Mouse (Mus musculus): ENCODE measurements around the gene C9orf72. TPM values are rescaled to one million over a fixed set of nuclear protein-coding genes. Genes with fewer than 3 reads are reported as not detected.

Gene C9orf72
- polyA plus RNA-seq, 1 experiment: 13.1 TPM

- Histone ChIP-seq H3K79me2 (ENCODE audit: control insufficient read depth, insufficient read depth) (no peaks in the 10 kb centered on the region), H3K4me3 (peak overlapping the region; percentile 26), H3K36me3 (ENCODE audit: control insufficient read depth, insufficient read depth) (no peaks in the 10 kb centered on the region), H3K27me3 (ENCODE audit: control insufficient read depth, insufficient read depth, insufficient read length) (no peaks in the 10 kb centered on the region), H3ac (ENCODE audit: control insufficient read depth, insufficient read length) (no peak overlapping the region), H3K4me2 (ENCODE audit: low read depth) (no peak overlapping the region)
- TF ChIP-seq MYOD1 (IDR thresholded peaks at IDR 0.05; ENCODE audit: control insufficient read depth in 1 of 3, insufficient read length in 2 of 3, low read depth in 2 of 3) (no peak), SRF (IDR thresholded peaks at IDR 0.05; ENCODE audit: control insufficient read depth, insufficient read length, low read depth) (no peak), TCF12 (IDR thresholded peaks at IDR 0.05; ENCODE audit: insufficient read depth, poor library complexity, severe bottlenecking) (no peak), REST (IDR thresholded peaks at IDR 0.05; ENCODE audit: insufficient read depth, insufficient read length) (no peak), POLR2A (IDR thresholded peaks at IDR 0.05; ENCODE audit: insufficient read length, low read depth) (no peak), POLR2AphosphoS2 (IDR thresholded peaks at IDR 0.05; ENCODE audit: insufficient read length, low read depth) (no peak), E2F4 (IDR thresholded peaks at IDR 0.05; ENCODE audit: insufficient read depth) (no peak), USF1 (IDR thresholded peaks at IDR 0.05; ENCODE audit: low read depth) (no peak), MYOG (IDR thresholded peaks at IDR 0.05; ENCODE audit: control insufficient read depth in 1 of 3, insufficient read depth in 1 of 3, insufficient read length in 2 of 3, low read depth in 2 of 3) (no peak), CEBPB (IDR thresholded peaks at IDR 0.05; ENCODE audit: insufficient read depth, poor library complexity, severe bottlenecking) (no peak), TCF3 (IDR thresholded peaks at IDR 0.05; ENCODE audit: insufficient read length, low read depth) (no peak), MAX (IDR thresholded peaks at IDR 0.05; ENCODE audit: low read depth) (no peak)
These were observed 68.2 kb downstream of the C9orf72 start for GRCm38 (mm10) chr4:35157815-35158214.

GRCm38 (mm10) chr4:35156751-35157611 is 69.0 kb downstream of the C9orf72 start, which contains the start of gene Mob3b:
TSS of gene Mob3b (minus strand) at chr4:35157484.
- TF ChIP-seq USF1 (IDR thresholded peaks at IDR 0.05; ENCODE audit: low read depth) (no peak), E2F4 (IDR thresholded peaks at IDR 0.05; ENCODE audit: insufficient read depth) (no peak), SRF (IDR thresholded peaks at IDR 0.05; ENCODE audit: control insufficient read depth, insufficient read length, low read depth) (no peak), CEBPB (IDR thresholded peaks at IDR 0.05; ENCODE audit: insufficient read depth, poor library complexity, severe bottlenecking) (no peak), MAX (IDR thresholded peaks at IDR 0.05; ENCODE audit: low read depth) (no peak), TCF3 (IDR thresholded peaks at IDR 0.05; ENCODE audit: insufficient read length, low read depth) (no peak), POLR2A (IDR thresholded peaks at IDR 0.05; ENCODE audit: insufficient read length, low read depth) (no peak), REST (IDR thresholded peaks at IDR 0.05; ENCODE audit: insufficient read depth, insufficient read length) (no peak), POLR2AphosphoS2 (IDR thresholded peaks at IDR 0.05; ENCODE audit: insufficient read length, low read depth) (no peak), MYOD1 (IDR thresholded peaks at IDR 0.05; ENCODE audit: control insufficient read depth in 1 of 3, insufficient read length in 2 of 3, low read depth in 2 of 3) (no peak), MYOG (IDR thresholded peaks at IDR 0.05; ENCODE audit: control insufficient read depth in 1 of 3, insufficient read depth in 1 of 3, insufficient read length in 2 of 3, low read depth in 2 of 3) (no peak), TCF12 (IDR thresholded peaks at IDR 0.05; ENCODE audit: insufficient read depth, poor library complexity, severe bottlenecking) (no peak)
- Histone ChIP-seq H3K4me3 (peak within 1 kb of the TSS; percentile 26), H3K27me3 (ENCODE audit: control insufficient read depth, insufficient read depth, insufficient read length) (no peaks in the 10 kb centered on the region), H3K79me2 (ENCODE audit: control insufficient read depth, insufficient read depth) (no peaks in the 10 kb centered on the region), H3ac (ENCODE audit: control insufficient read depth, insufficient read length) (no peak within 1 kb of the TSS), H3K36me3 (ENCODE audit: control insufficient read depth, insufficient read depth) (no peaks in the 10 kb centered on the region), H3K4me2 (ENCODE audit: low read depth) (peak within 1 kb of the TSS; percentile 90)

- no peak for TF ChIP-seq CEBPB (IDR thresholded peaks at IDR 0.05; ENCODE audit: insufficient read depth, poor library complexity, severe bottlenecking)
- TF ChIP-seq TCF3 (IDR thresholded peaks at IDR 0.05; ENCODE audit: insufficient read length, low read depth): no peak
- Histone ChIP-seq H3K4me2 (ENCODE audit: low read depth) (peak overlapping the region; percentile 90), H3K27me3 (ENCODE audit: control insufficient read depth, insufficient read depth, insufficient read length) (no peaks in the 10 kb centered on the region), H3K4me3 (peak overlapping the region; percentile 26), H3K79me2 (ENCODE audit: control insufficient read depth, insufficient read depth) (no peaks in the 10 kb centered on the region), H3ac (ENCODE audit: control insufficient read depth, insufficient read length) (no peak overlapping the region), H3K36me3 (ENCODE audit: control insufficient read depth, insufficient read depth) (no peaks in the 10 kb centered on the region)
These were observed 69.8 kb downstream of the C9orf72 start for GRCm38 (mm10) chr4:35156149-35156611.

DNA sequence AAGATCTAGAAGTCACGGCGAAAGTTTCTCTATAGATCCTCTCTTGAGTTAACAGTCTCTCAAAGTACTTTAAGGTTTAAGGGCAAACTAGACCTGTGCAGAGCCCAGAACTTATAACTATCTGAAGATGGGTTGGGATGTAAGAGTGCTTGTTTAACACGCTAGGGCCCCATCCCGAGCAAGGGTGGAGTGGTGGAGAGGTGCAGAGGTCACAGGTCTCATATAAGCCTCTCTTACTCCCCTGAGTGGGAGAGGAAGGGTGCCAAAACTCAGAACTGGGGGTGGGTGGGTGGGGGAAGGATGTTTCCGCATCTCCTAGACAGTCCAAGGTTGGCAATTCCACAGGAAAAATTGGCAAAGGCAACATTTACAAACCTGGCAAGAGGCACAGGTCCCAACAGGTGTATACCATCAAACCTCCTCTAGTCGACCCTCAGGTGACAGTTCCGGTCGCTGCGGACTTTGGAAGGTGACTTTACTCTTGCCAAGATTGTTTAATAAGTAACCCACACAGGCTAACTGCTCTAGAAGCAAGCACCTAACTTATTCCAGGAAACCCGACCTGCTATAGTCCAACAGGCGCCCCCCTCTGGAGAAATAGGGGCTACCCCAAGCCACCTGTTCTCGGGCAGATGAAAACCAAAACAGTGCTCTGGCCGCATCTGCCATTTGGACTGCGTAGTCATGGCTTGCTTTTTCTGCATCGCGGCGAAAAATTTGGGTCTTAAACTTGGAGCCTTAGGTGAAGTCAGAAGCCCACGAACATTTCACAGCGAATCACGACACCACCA is 70.6 kb downstream of the C9orf72 start:
- no peak overlapping the region for H3ac ChIP-seq (ENCODE audit: control insufficient read depth, insufficient read length)
- no peaks in the 10 kb centered on the region for H3K36me3 ChIP-seq (ENCODE audit: control insufficient read depth, insufficient read depth)
- no peaks in the 10 kb centered on the region for H3K27me3 ChIP-seq (ENCODE audit: control insufficient read depth, insufficient read depth, insufficient read length)
- TF ChIP-seq POLR2AphosphoS2 (IDR thresholded peaks at IDR 0.05; ENCODE audit: insufficient read length, low read depth): no peak
- TF ChIP-seq MAX (IDR thresholded peaks at IDR 0.05; ENCODE audit: low read depth): no peak
- TF ChIP-seq REST (IDR thresholded peaks at IDR 0.05; ENCODE audit: insufficient read depth, insufficient read length): no peak
- TF ChIP-seq TCF3 (IDR thresholded peaks at IDR 0.05; ENCODE audit: insufficient read length, low read depth): no peak
- no peak for TF ChIP-seq E2F4 (IDR thresholded peaks at IDR 0.05; ENCODE audit: insufficient read depth)
- TF ChIP-seq SRF (IDR thresholded peaks at IDR 0.05; ENCODE audit: control insufficient read depth, insufficient read length, low read depth): no peak
- TF ChIP-seq POLR2A (IDR thresholded peaks at IDR 0.05; ENCODE audit: insufficient read length, low read depth): no peak
- no peak for TF ChIP-seq MYOG (IDR thresholded peaks at IDR 0.05; ENCODE audit: control insufficient read depth in 1 of 3, insufficient read depth in 1 of 3, insufficient read length in 2 of 3, low read depth in 2 of 3)
- TF ChIP-seq MYOD1 (IDR thresholded peaks at IDR 0.05; ENCODE audit: control insufficient read depth in 1 of 3, insufficient read length in 2 of 3, low read depth in 2 of 3): no peak
- TF ChIP-seq TCF12 (IDR thresholded peaks at IDR 0.05; ENCODE audit: insufficient read depth, poor library complexity, severe bottlenecking): no peak
- no peak for TF ChIP-seq CEBPB (IDR thresholded peaks at IDR 0.05; ENCODE audit: insufficient read depth, poor library complexity, severe bottlenecking)
- no peak for TF ChIP-seq USF1 (IDR thresholded peaks at IDR 0.05; ENCODE audit: low read depth)
- no peaks in the 10 kb centered on the region for H3K79me2 ChIP-seq (ENCODE audit: control insufficient read depth, insufficient read depth)
- H3K4me2 ChIP-seq (ENCODE audit: low read depth): peak overlapping the region; percentile 90
- no peak overlapping the region for H3K4me3 ChIP-seq
